Mouse (Mus musculus) gonadal fat pad, adult 2 months (tissue): ENCODE results near the gene Tab1. TPM values are rescaled to one million over a fixed set of nuclear protein-coding genes. Genes with fewer than 3 reads are reported as not detected.

ENCODE experiments used
- DNase-seq: peaks from one replicate; pipeline ENCODE4 v3.0.0-alpha.2; 2012; ENCODE audit warnings: low read depth
- polyA plus RNA-seq: library from polyadenylated mRNA; depleted of rRNA; stranded (reverse); fragments of >200 nt; gene quantifications from 2 replicates; pipeline ENCODE4 v1.2.3, GENCODE M21; 2012; rRNA removed

Tab1 gene
- polyA plus RNA-seq, 1 experiment, result 20.9 TPM

DNA sequence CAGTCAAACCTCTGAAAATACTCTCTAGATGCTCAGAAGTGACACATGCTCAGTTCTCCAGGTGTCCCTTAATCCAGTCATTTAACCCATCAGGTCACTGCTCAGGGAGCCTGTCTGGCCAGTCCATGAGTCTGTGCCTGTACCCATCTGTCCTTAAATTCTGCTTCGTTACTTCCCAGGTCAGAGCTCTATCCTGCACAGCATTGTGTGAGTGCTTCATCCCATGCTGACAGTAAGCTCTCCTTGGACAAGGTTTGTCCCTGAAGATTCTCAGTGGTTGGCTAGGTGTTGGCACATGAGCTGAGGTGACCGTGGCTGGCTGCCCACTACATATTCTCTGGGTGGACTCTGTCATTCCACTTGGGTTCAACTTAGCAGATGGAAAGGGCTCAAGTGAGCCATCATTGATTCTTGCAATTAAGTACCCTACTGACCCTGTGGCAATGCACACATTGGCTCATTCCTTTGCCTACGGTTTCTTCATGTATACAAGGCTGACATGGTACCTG, 73.2 kb downstream of the Tab1 start:
- no peak for DNase-seq

DNA sequence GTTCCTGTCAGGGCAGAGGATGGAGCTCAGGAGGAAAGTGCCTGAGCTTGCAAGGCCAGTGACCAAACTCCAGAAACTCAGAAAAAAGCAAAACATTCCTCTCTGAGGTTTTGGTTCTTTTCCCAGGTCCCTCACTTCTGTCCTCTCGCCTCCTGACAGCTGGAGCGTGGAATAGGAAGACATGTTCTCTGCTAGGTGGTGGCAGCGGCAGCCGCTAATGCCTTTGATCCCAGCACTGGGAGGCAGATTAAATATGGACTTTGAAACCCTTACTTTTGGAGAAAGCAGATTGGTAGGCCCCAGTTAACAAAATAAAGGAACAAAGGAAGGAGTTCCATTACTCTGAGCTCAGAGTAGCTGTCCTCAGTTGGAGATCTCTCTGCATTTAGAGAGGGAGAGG, 75.5 kb downstream of the Tab1 start:
- no peak for DNase-seq

Other genes with a start within 250 kb of the Tab1 start
- 47.7 and 56.4 TPM in 2 replicates for gene Apobec3, start 241.5 kb upstream of the Tab1 start, polyA plus RNA-seq
- gene Cbx7, start 162.0 kb upstream of the Tab1 start, polyA plus RNA-seq, result 27.2 and 31.5 TPM in 2 replicates
- 25.8 and 26.8 TPM in 2 replicates for gene Pdgfb, start 118.2 kb upstream of the Tab1 start, polyA plus RNA-seq
- gene Syngr1, start 41.8 kb upstream of the Tab1 start, polyA plus RNA-seq, result 8.8 and 13.3 TPM in 2 replicates
- 492 and 540 TPM in 2 replicates for gene Rpl3, start 41.3 kb upstream of the Tab1 start, polyA plus RNA-seq
- gene Mgat3, start 40.6 kb downstream of the Tab1 start, polyA plus RNA-seq, result 10.2 and 10.5 TPM in 2 replicates
- gene Mief1, start 100.9 kb downstream of the Tab1 start, polyA plus RNA-seq, result 14.9 and 16.3 TPM in 2 replicates
- not detected in 2 replicates for gene AC140267.1, start 102.7 kb downstream of the Tab1 start, polyA plus RNA-seq
- gene Atf4, start 122.1 kb downstream of the Tab1 start, polyA plus RNA-seq, result 176 and 226 TPM in 2 replicates
- 32.1 and 32.7 TPM in 2 replicates for gene Rps19bp1, start 131.2 kb downstream of the Tab1 start, polyA plus RNA-seq
- 0.04 and 0.08 TPM in 2 replicates for gene Cacna1i, start 154.1 kb downstream of the Tab1 start, polyA plus RNA-seq